Mouse (Mus musculus) liver, embryonic 16.5 days (tissue): ENCODE measurements at regions not wholly inside any gene's neighbourhood (a gene's known extent, or its start where the extent isn't known, plus 50 kb on each side); places are given as distances from the start of the nearest gene placed in this dataset.

Source experiments
- ATAC-seq: fragments of 200-750 bp; cut with Nextera tagmentation; 2 replicates; pipeline ENCODE4 v1.8.0; 2017; ENCODE audit warnings: low read depth, mild to moderate bottlenecking, moderate number of reproducible peaks, moderate library complexity
- H3K27ac ChIP-seq: fragments of 300-500 bp; sonication (generic); 2 replicates; pipeline ENCODE4 v1.5.1; 2014; ENCODE audit warnings: mild to moderate bottlenecking, low read length
- H3K27me3 ChIP-seq: fragments of 300-500 bp; sonication (generic); 2 replicates; pipeline ENCODE4 v1.6.1; 2014; ENCODE audit warnings: low read depth, low read length, mixed read lengths; ENCODE audit not compliant: control insufficient read depth, insufficient read depth
- H3K36me3 ChIP-seq: fragments of 300-500 bp; sonication (generic); 2 replicates; pipeline ENCODE4 v1.6.1; 2014; ENCODE audit warnings: mild to moderate bottlenecking; ENCODE audit not compliant: control insufficient read depth, insufficient read depth
- H3K4me1 ChIP-seq: fragments of 300-500 bp; sonication (generic); 2 replicates; pipeline ENCODE4 v1.6.1; 2014; ENCODE audit warnings: low read depth, low read length, mixed read lengths; ENCODE audit not compliant: control insufficient read depth
- H3K4me2 ChIP-seq: fragments of 300-500 bp; sonication (generic); 2 replicates; pipeline ENCODE4 v1.6.1; 2014; ENCODE audit warnings: low read depth, low read length, mixed read lengths
- H3K4me3 ChIP-seq: fragments of 300-500 bp; sonication (generic); 2 replicates; pipeline ENCODE4 v1.5.1; 2014; ENCODE audit warnings: low read depth, mild to moderate bottlenecking, low read length
- H3K9ac ChIP-seq: fragments of 300-500 bp; sonication (generic); 2 replicates; pipeline ENCODE4 v1.6.1; 2014; ENCODE audit warnings: low read depth, low read length
- H3K9me3 ChIP-seq: fragments of 300-500 bp; sonication (generic); replicated peaks from 2 replicates; pipeline ENCODE4 v1.6.1; 2016; ENCODE audit warnings: low read length; ENCODE audit not compliant: control insufficient read depth
- WGBS: fragments of 180-500 bp; shearing (Covaris S2); extraction: QIAGEN DNeasy Blood & Tissue Kit; methylation state at CpG from one replicate; pipeline ENCODE4 v1.1.7; 2014; ENCODE audit not compliant: insufficient replicate concordance; 5-methylcytosine and 5-hydroxymethylcytosine counted together

GRCm38 (mm10) chr1:119364901-119365300, 57.1 kb downstream of the Inhbb start:
- no peaks in the 10 kb centered on the region for H3K27me3 ChIP-seq
- ATAC-seq = no peak
- no peaks in the 10 kb centered on the region for H3K4me1 ChIP-seq
- no peak overlapping the region for H3K9ac ChIP-seq
- H3K9me3 ChIP-seq = no peaks in the 10 kb centered on the region
- H3K36me3 ChIP-seq = no peaks in the 10 kb centered on the region
- no peak overlapping the region for H3K4me3 ChIP-seq
- no peak overlapping the region for H3K4me2 ChIP-seq
- no peak overlapping the region for H3K27ac ChIP-seq

GRCm38 (mm10) chr1:119358096-119358495, 64.0 kb downstream of the Inhbb start:
- H3K4me1 ChIP-seq = no peaks in the 10 kb centered on the region
- no peak overlapping the region for H3K4me3 ChIP-seq
- H3K27me3 ChIP-seq = no peaks in the 10 kb centered on the region
- ATAC-seq = no peak
- H3K9me3 ChIP-seq = no peaks in the 10 kb centered on the region
- H3K27ac ChIP-seq = no peak overlapping the region
- no peak overlapping the region for H3K9ac ChIP-seq
- H3K4me2 ChIP-seq = no peak overlapping the region
- no peaks in the 10 kb centered on the region for H3K36me3 ChIP-seq
- 53% methylated on average over 1 of the region's 1 CpGs for WGBS

- Histone ChIP-seq H3K36me3 (no peaks in the 10 kb centered on the region), H3K4me1 (no peaks in the 10 kb centered on the region), H3K27ac (no peak overlapping the region), H3K4me3 (no peak overlapping the region), H3K27me3 (no peaks in the 10 kb centered on the region), H3K9ac (no peak overlapping the region), H3K9me3 (no peaks in the 10 kb centered on the region), H3K4me2 (no peak overlapping the region)
- 31% methylated on average over 1 of the region's 1 CpGs for WGBS
- ATAC-seq = no peak
Measured at GRCm38 (mm10) chr1:119356916-119357315, 65.1 kb downstream of the Inhbb start.

GRCm38 (mm10) chr1:119355456-119355855, 66.6 kb downstream of the Inhbb start:
- Histone ChIP-seq H3K27me3 (no peaks in the 10 kb centered on the region), H3K9me3 (no peaks in the 10 kb centered on the region), H3K4me3 (no peak overlapping the region), H3K4me2 (no peak overlapping the region), H3K27ac (no peak overlapping the region), H3K9ac (no peak overlapping the region), H3K36me3 (no peaks in the 10 kb centered on the region), H3K4me1 (no peaks in the 10 kb centered on the region)
- no peak for ATAC-seq
- WGBS = 70% methylated on average over 5 of the region's 5 CpGs

GRCm38 (mm10) chr1:119351567-119351966, 70.5 kb downstream of the Inhbb start:
- H3K27me3 ChIP-seq = no peaks in the 10 kb centered on the region
- H3K27ac ChIP-seq = no peak overlapping the region
- H3K4me1 ChIP-seq = no peaks in the 10 kb centered on the region
- WGBS = 65% methylated on average over 8 of the region's 8 CpGs
- H3K4me2 ChIP-seq = no peak overlapping the region
- no peak overlapping the region for H3K4me3 ChIP-seq
- no peaks in the 10 kb centered on the region for H3K36me3 ChIP-seq
- no peaks in the 10 kb centered on the region for H3K9me3 ChIP-seq
- H3K9ac ChIP-seq = no peak overlapping the region
- ATAC-seq = no peak

- Histone ChIP-seq H3K4me1 (no peaks in the 10 kb centered on the region), H3K27me3 (no peaks in the 10 kb centered on the region), H3K4me2 (no peak overlapping the region), H3K27ac (no peak overlapping the region), H3K9ac (no peak overlapping the region), H3K4me3 (no peak overlapping the region), H3K36me3 (no peaks in the 10 kb centered on the region), H3K9me3 (no peaks in the 10 kb centered on the region)
- 61% methylated on average over 4 of the region's 4 CpGs for WGBS
- ATAC-seq = no peak
Measured at GRCm38 (mm10) chr1:119350846-119351245, 71.2 kb downstream of the Inhbb start.

- WGBS = 70% methylated on average over 7 of the region's 7 CpGs
- no peaks in the 10 kb centered on the region for H3K27me3 ChIP-seq
- H3K4me3 ChIP-seq = no peak overlapping the region
- H3K9ac ChIP-seq = no peak overlapping the region
- no peaks in the 10 kb centered on the region for H3K9me3 ChIP-seq
- no peaks in the 10 kb centered on the region for H3K4me1 ChIP-seq
- no peaks in the 10 kb centered on the region for H3K36me3 ChIP-seq
- no peak overlapping the region for H3K27ac ChIP-seq
- H3K4me2 ChIP-seq = no peak overlapping the region
- ATAC-seq = no peak
Measured at GRCm38 (mm10) chr1:119350296-119350695, 71.8 kb downstream of the Inhbb start.

- H3K27me3 ChIP-seq = no peaks in the 10 kb centered on the region
- no peak overlapping the region for H3K4me3 ChIP-seq
- H3K4me2 ChIP-seq = no peak overlapping the region
- no peaks in the 10 kb centered on the region for H3K4me1 ChIP-seq
- H3K36me3 ChIP-seq = no peaks in the 10 kb centered on the region
- H3K27ac ChIP-seq = no peak overlapping the region
- H3K9ac ChIP-seq = no peak overlapping the region
- H3K9me3 ChIP-seq = no peaks in the 10 kb centered on the region
- ATAC-seq = no peak
- WGBS = 31% methylated on average over 18 of the region's 18 CpGs
Measured at GRCm38 (mm10) chr1:119348456-119349208, 73.4 kb downstream of the Inhbb start.

- ATAC-seq = no peak
- H3K36me3 ChIP-seq = no peaks in the 10 kb centered on the region
- H3K27me3 ChIP-seq = no peaks in the 10 kb centered on the region
- no peak overlapping the region for H3K27ac ChIP-seq
- H3K4me1 ChIP-seq = no peaks in the 10 kb centered on the region
- 68% methylated on average over 1 of the region's 1 CpGs for WGBS
- H3K9ac ChIP-seq = no peak overlapping the region
- H3K9me3 ChIP-seq = no peaks in the 10 kb centered on the region
- H3K4me3 ChIP-seq = no peak overlapping the region
- H3K4me2 ChIP-seq = no peak overlapping the region
Measured at GRCm38 (mm10) chr1:119347749-119348148, 74.3 kb downstream of the Inhbb start.
